Mouse (Mus musculus) testis, adult 2 months (tissue): ENCODE results near the gene Atg3. TPM values are rescaled to one million over a fixed set of nuclear protein-coding genes. Genes with fewer than 3 reads are reported as not detected.

Experiments
- H3K27ac ChIP-seq: fragments of 200-500 bp; 2 replicates; pipeline ENCODE4 v1.5.1; 2012; ENCODE audit warnings: low read depth, low read length; ENCODE audit not compliant: control insufficient read depth, insufficient read depth
- H3K27me3 ChIP-seq: fragments of 200-500 bp; 2 replicates; pipeline ENCODE4 v1.6.1; 2012; ENCODE audit warnings: mild to moderate bottlenecking, low read length, moderate library complexity; ENCODE audit not compliant: control insufficient read depth, insufficient read depth
- H3K36me3 ChIP-seq: fragments of 200-500 bp; 2 replicates; pipeline ENCODE4 v1.6.1; 2012; ENCODE audit warnings: mild to moderate bottlenecking, low read length; ENCODE audit not compliant: control insufficient read depth, insufficient read depth
- H3K4me1 ChIP-seq: fragments of 200-500 bp; 2 replicates; pipeline ENCODE4 v1.6.1; 2012; ENCODE audit warnings: low read length; ENCODE audit not compliant: control insufficient read depth, insufficient read depth
- H3K4me3 ChIP-seq: fragments of 200-500 bp; 2 replicates; pipeline ENCODE4 v1.5.1; 2012; ENCODE audit warnings: low read depth, mild to moderate bottlenecking, low read length, moderate library complexity, mixed read lengths; ENCODE audit not compliant: control insufficient read depth
- CTCF ChIP-seq: fragments of 200-500 bp; IDR thresholded peaks from 2 replicates; pipeline ENCODE4 v1.5.1; 2012; ENCODE audit warnings: low read depth, mild to moderate bottlenecking, inconsistent platforms, low read length, moderate library complexity; ENCODE audit not compliant: control insufficient read depth, insufficient read depth, insufficient replicate concordance
- POLR2A ChIP-seq: fragments of 200-500 bp; IDR thresholded peaks from 2 replicates; pipeline ENCODE4 v1.6.1; 2012; ENCODE audit warnings: low read depth, mild to moderate bottlenecking, inconsistent platforms, low read length, moderate library complexity; ENCODE audit not compliant: control insufficient read depth
- polyA plus RNA-seq: library from polyadenylated mRNA; depleted of rRNA; stranded (reverse); fragments of >200 nt; gene quantifications from 2 replicates; pipeline ENCODE4 v1.2.3, GENCODE M21; 2012

Atg3 gene
- polyA plus RNA-seq, 1 experiment, result 11.2 TPM

DNA sequence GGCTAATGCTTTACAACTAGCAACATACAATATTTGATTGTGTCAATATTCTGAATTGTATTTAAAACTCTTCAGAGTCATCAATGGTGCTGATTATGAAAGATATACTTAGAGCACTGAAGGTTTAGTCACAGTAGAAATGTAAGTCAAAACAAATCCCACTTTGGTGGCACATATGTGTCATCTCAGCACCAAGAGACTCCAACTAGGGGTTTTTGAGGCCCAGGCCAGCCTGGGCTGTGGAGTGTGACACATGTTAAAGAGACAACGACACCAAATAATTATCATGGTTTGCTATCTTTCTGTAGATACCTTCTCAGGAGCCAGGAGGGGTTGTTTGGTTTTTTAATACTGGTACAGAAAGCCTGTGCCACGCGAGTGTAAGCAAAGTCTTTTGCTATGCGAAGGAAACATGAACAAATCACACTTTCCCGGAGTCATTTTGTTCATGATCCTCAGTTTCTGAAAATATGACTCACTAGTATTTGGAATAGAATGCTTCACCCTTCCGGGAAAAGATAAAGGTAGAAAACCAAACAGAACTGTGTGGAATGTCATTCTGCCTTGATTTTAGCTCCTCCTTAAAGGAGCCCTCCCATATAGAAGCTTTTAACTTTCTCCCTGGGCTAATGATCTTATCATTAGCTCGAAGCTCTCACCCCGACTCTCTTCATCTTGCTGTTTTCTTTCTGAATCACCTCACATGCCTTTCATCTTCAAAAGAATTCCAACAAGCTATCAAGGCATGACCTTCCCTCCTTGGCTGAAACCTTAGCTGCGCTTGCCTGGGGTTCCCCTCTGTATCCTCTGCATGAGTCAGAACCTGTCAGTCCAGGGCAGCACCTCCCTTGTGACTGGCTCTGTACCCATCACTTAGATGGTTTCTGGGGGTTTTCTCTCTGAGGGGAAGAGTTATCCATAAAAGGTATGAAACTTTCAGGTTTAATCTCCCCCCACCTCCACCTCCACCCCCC is 34.1 kb upstream of the Atg3 start:
- TF ChIP-seq CTCF (no peak), POLR2A (no peak)
- H3K4me3 ChIP-seq, result no peak overlapping the region
- no peaks in the 10 kb centered on the region for H3K4me1 ChIP-seq
- H3K27me3 ChIP-seq, result no peaks in the 10 kb centered on the region
- H3K36me3 ChIP-seq, result no peaks in the 10 kb centered on the region
- no peak overlapping the region for H3K27ac ChIP-seq

DNA sequence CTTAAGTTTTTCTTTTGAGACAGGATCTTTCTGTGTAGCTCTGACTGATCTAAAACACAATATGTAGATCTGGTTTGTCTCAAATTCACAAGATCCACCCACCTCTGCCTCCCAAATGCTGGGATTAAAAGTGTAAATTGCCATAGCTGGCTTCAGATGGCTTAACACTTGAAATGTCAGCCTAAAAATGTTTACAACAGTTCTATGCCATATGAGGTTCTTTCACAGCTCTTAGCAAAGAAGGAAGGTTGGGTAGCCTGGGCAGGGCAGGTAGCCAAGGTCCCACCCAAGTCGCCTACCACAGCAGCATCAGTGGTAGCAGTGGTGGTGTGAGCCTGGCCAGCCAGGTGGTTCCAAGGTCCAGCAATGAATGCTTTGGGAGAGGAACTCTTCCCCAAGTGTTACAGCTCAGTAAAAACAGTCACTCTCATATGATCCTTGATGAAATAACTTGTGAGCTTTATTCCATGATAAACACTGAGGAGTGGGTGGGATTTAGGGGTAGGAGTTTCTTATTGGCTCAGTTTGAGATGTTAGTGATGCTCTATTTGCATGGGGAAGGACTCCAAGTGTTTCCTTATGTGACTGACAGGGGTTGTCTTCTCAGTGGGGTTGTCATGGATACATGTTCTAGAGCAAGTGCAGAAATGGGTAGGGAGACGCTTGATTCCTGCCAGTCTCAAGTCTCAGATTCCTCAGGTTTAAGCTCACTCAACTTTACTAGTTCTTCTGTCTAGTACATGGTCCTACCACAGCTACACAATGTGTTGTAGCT is 30.5 kb upstream of the Atg3 start:
- no peaks in the 10 kb centered on the region for H3K27me3 ChIP-seq
- no peaks in the 10 kb centered on the region for H3K36me3 ChIP-seq
- H3K4me1 ChIP-seq, result no peaks in the 10 kb centered on the region
- H3K4me3 ChIP-seq, result no peak overlapping the region
- H3K27ac ChIP-seq, result no peak overlapping the region
- TF ChIP-seq CTCF, result no peak
- TF ChIP-seq POLR2A, result no peak

DNA sequence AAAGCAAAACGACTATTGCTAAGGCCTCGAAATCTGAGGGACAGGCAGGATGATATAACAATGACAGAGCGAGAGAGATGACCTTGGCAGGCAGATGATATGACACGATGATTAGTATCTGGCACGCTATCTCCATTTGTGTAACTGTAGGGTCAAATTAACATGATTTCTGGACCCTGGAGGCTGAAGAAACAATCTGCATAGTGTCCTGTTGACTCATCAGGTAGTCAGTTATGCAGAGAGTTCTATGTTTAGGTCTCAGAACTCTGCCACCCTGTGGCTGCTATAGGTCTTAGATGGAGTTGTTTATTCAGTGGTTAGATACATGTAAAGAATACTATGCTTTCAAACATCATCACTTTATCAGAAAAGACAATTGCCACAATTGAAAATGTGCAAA is 16.9 kb upstream of the Atg3 start:
- peak overlapping the region; percentile 44 for H3K27ac ChIP-seq
- H3K36me3 ChIP-seq, result peaks cover 1% of the 10 kb centered on the region
- no peaks in the 10 kb centered on the region for H3K27me3 ChIP-seq
- peaks cover 3% of the 10 kb centered on the region for H3K4me1 ChIP-seq
- no peak overlapping the region for H3K4me3 ChIP-seq
- TF ChIP-seq POLR2A (no peak), CTCF (no peak)

DNA sequence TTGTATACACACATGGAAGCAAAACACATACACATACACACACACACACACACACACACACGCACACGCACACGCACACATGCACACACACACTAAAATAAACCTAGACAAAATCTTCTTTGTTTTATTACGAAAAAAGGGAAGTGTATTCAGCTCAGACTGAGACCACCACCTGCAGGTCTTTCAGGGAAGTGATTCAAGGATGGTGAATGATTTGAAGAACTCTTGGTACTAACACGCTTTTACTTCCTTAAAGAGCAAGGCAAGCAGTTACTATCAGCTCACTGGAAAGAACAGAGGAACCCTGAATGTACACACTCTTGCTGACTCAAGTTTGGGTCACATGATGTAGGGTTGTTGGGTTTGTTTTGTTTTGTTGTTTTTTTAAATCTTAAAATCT is 16.0 kb upstream of the Atg3 start:
- Histone ChIP-seq H3K36me3 (peaks cover 1% of the 10 kb centered on the region), H3K4me1 (peaks cover 3% of the 10 kb centered on the region), H3K27ac (no peak overlapping the region), H3K27me3 (no peaks in the 10 kb centered on the region), H3K4me3 (no peak overlapping the region)
- TF ChIP-seq POLR2A, result no peak
- no peak for TF ChIP-seq CTCF

DNA sequence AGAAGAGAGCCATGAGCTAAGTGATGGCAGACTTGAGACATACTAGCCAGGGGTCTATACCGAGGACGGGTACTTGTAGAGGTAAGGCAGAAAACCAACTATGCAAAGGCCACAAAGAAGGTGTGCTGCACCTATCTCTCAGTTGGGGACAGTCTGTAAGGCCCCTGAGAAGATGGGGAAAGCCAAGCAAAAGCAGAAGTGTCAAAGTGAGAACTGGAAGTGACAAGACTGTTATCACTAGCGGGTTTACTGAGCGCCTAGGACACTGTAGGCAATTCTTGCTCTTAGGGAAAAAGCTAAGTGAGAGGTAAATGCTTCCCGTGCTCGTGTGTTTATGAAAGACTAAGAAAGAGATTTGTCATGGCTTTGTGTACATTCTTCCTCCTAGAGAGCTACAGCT is 13.5 kb upstream of the Atg3 start:
- TF ChIP-seq POLR2A (no peak), CTCF (no peak)
- peaks cover 3% of the 10 kb centered on the region for H3K36me3 ChIP-seq
- H3K27ac ChIP-seq, result no peak overlapping the region
- no peaks in the 10 kb centered on the region for H3K27me3 ChIP-seq
- no peak overlapping the region for H3K4me3 ChIP-seq
- H3K4me1 ChIP-seq, result peaks cover 3% of the 10 kb centered on the region

DNA sequence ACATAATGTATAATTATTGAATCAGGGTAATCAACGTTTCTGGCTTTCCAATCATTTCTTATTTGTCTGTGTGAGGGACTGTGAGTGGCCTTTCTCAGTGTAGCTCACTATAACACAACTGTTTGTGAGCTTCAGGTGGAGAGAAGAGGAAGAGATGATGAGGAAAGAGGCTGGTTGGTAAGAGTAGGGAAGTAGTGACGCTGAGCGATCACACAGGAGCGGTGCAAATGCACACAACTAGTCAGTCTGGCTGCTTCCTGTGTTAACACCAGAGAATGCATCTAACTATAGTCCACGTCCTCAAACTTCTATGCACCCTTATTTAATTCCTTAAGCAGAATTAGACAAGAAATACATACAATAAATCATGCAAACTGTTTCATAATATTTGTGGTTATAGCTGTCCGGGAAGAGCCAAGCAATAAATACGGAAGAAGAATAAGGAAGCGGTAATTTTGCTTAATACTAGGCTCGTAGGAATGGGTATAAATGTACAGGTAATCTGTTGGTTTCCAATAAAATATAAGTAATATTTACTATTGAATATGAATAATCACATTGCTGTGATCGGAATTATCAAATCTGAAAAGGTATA is 10.0 kb upstream of the Atg3 start:
- no peak overlapping the region for H3K4me3 ChIP-seq
- H3K36me3 ChIP-seq, result peaks cover 3% of the 10 kb centered on the region; the same call in 1 of the 2 replicates
- no peak overlapping the region for H3K27ac ChIP-seq
- no peaks in the 10 kb centered on the region for H3K4me1 ChIP-seq
- no peaks in the 10 kb centered on the region for H3K27me3 ChIP-seq
- TF ChIP-seq CTCF (no peak), POLR2A (no peak)
